ENCODE assay signal across 8 mouse cellular contexts in genomic region chr5:110652719-110653648, GRCm38 (mm10). TPM values are rescaled to one million over a fixed set of nuclear protein-coding genes. Genes with fewer than 3 reads are reported as not detected.
DNase-seq lines count a peak whose midpoint lies in the region; ATAC-seq lines count a peak whose summit lies in the region.

TSS of gene Noc4l (minus strand) at chr5:110653417.
TSS of gene Ddx51 (plus strand) at chr5:110653451.

- no peaks in the 10 kb centered on the region for H3K27me3 ChIP-seq in intestine, embryonic 14.5 days (replicated peaks; ENCODE audit: control insufficient read depth, insufficient read depth, low read length)

- H3K27ac ChIP-seq in intestine, embryonic 14.5 days (ENCODE audit: low read depth): peak within 1 kb of the TSS; percentile 43; the same call in 1 of the 2 replicates

- peak within 1 kb of the TSS; percentile 98 for H3K4me3 ChIP-seq in intestine, embryonic 14.5 days (ENCODE audit: low read depth, low read length)

- H3K36me3 ChIP-seq in intestine, embryonic 14.5 days (ENCODE audit: control insufficient read depth, insufficient read depth, low read length): peaks cover 73% of the 10 kb centered on the region

- intact Hi-C loops in left cerebral cortex, postnatal 14 days (cut with DNase I): no loop called here

- peak within 1 kb of the TSS; percentile 84 for H3K9ac ChIP-seq in intestine, embryonic 14.5 days (ENCODE audit: low read length)

- ATAC-seq in intestine, embryonic 14.5 days (replicated peaks; ENCODE audit: low FRiP score, low TSS enrichment, low read depth): peak; percentile 84

- H3K4me2 ChIP-seq in intestine, embryonic 14.5 days (ENCODE audit: low read length): peak within 1 kb of the TSS; percentile 91

- WGBS in intestine, embryonic 14.5 days: under 1% methylated on average over 91 of the region's 91 CpGs

- peaks cover 9% of the 10 kb centered on the region for H3K4me1 ChIP-seq in intestine, embryonic 14.5 days (replicated peaks; ENCODE audit: control insufficient read depth, insufficient read depth, low read length)

- H3K9me3 ChIP-seq in intestine, embryonic 14.5 days (ENCODE audit: control insufficient read depth, low read length): no peaks in the 10 kb centered on the region

- peak; percentile 99 for DNase-seq in adrenal gland, adult 18-20 months (ENCODE audit: low spot score in 2 of 2)
- DNase-seq in embryo, embryonic 11 days: peak; percentile 98
- peak; percentile 87 for DNase-seq in gastrocnemius, postnatal 25 days
- DNase-seq in intestine, embryonic 14.5 days (ENCODE audit: low spot score): peak; percentile 99
- peak; percentile 96 to 98 for DNase-seq in left cerebral cortex, postnatal 14 days (ENCODE audit: low spot score in 2 of 2)
- peak; percentile 96 for DNase-seq in mesoderm, embryonic 11.5 days (ENCODE audit: low read depth, low spot score)
- DNase-seq in right cerebral cortex, postnatal 36 days (ENCODE audit: low spot score in 2 of 2): peak; percentile 91
- DNase-seq in yolk sac, embryonic 10.5 days (ENCODE audit: low spot score): peak; percentile 91

RNA-seq across cellular contexts. Expression of gene Noc4l, which starts in this region (rescaled TPM):
- 10 to 100 TPM; 18.9 to 19.1 TPM for total RNA-seq in adrenal gland, adult 18-20 months (2021)
- total RNA-seq in gastrocnemius, postnatal 25 days (2021): 10 to 100 TPM; 12.0 to 12.8 TPM
- polyA plus RNA-seq in intestine, embryonic 14.5 days (2014; fragmentation: Nextera tagmentation; extraction: Ambion mirVana): 60.7 and 69.1 TPM in 2 replicates
- total RNA-seq in left cerebral cortex, postnatal 14 days (2021): 10 to 100 TPM; 26.6 to 26.8 TPM

RNA-seq across cellular contexts. Expression of gene Ddx51, which starts in this region (rescaled TPM):
- total RNA-seq in adrenal gland, adult 18-20 months (2021): 10 to 100 TPM; 16.8 to 23.7 TPM
- 1 to 10 TPM; 6.4 to 7.7 TPM for total RNA-seq in gastrocnemius, postnatal 25 days (2021)
- 27.0 and 27.8 TPM in 2 replicates for polyA plus RNA-seq in intestine, embryonic 14.5 days (2014; fragmentation: Nextera tagmentation; extraction: Ambion mirVana)
- 10 to 100 TPM; 23.1 to 26.2 TPM for total RNA-seq in left cerebral cortex, postnatal 14 days (2021)

Comparison
In these comparisons a context has a peak if more than half of its experiments do, and no peak if none do; other contexts are left out.
1. Peak in every context shown above with its lines: DNase-seq, ATAC-seq, H3K4me3 ChIP-seq and H3K27ac ChIP-seq.